Mouse (Mus musculus) CD4-positive naive resting alpha-beta T cell, adult 76 days (primary cell): ENCODE data around the gene Pon3. TPM values are rescaled to one million over a fixed set of nuclear protein-coding genes. Genes with fewer than 3 reads are reported as not detected.

Source experiments
- total RNA-seq: library from RNA; stranded (reverse); gene quantifications from one replicate; pipeline ENCODE4 v1.2.4, GENCODE M21; 2023

The Pon3 gene
- total RNA-seq = 1.6 TPM

GRCm38 (mm10) chr6:5255722-5256451 is at the start of gene Pon3:
Pon3 (minus strand) TSS chr6:5256286.

DNA sequence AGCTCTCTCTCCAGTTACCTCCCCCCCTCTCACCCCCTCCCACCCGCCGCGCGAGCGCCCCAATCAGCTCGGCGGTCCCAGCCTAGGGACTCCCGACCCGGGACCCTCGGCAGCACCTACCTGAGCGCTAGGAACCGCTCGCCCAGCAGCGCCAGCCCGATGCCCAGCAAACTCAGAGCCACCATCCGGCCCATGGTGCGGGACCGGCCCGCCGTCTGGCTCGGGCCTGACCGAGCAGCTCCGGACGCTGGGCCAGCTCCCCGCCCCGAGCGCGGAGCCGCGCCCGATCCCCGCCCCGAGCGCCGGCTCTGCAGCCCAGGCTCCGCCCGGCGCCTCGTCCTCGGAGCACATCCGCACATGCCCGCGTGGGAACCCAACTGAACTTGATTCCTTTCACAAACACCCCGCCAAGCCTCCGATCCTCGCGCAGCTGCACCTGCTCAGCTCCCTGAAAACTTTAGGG is 42.0 kb upstream of the Pon3 start, which contains the start of gene Pon2:
TSS of gene Pon2 (minus strand) at position 364 of the 463 bp plus-strand sequence.

DNA sequence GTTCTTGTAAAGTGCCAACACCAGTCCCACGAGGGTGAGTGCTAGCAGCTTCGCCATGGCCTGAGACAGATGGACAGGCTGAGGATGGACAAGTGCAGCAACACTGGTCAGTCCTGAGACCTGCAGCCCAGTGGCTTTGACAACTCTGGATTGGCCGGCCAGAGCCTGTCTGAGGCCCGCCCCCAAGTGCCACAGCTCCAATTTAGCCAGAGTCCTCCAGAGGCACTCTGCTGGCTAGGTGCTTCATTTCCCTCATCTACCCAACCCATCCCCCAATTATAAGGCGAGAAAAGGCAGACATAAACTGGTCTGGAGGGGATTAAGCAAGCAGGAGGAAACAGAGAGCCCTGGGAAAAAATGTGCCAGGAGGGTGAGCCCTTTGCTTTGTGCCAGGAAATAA is 62.4 kb downstream of the Pon3 start, which contains the start of gene Pon1:
TSS of gene Pon1 (minus strand) at position 254 of the 400 bp plus-strand sequence.

Other genes with a start within 250 kb of the Pon3 start
- gene Pon1, start 62.3 kb downstream of the Pon3 start, total RNA-seq = not detected
- 45.3 TPM for gene Pon2, start 42.2 kb upstream of the Pon3 start, total RNA-seq
- not detected for gene Asb4, start 127.1 kb upstream of the Pon3 start, total RNA-seq
- not detected for gene Pdk4, start 240.0 kb upstream of the Pon3 start, total RNA-seq